Mouse (Mus musculus) granulocyte monocyte progenitor cell, adult 5-6 weeks (primary cell): ENCODE data around the gene Aldh3b2. TPM values are rescaled to one million over a fixed set of nuclear protein-coding genes. Genes with fewer than 3 reads are reported as not detected.
A peak's percentile ranks its signal among the peaks of the same experiment; 100 is the strongest.

Experiments
- ATAC-seq: replicated peaks from 2 replicates; pipeline ENCODE4 v1.8.0; 2016; ENCODE audit warnings: mild to moderate bottlenecking, moderate TSS enrichment, inconsistent platforms; ENCODE audit not compliant: poor library complexity, severe bottlenecking
- total RNA-seq, 2 experiments: library from RNA; stranded (forward) in 1 of 2; stranded (reverse) in 1 of 2; fragments of 200-712, 200-1000 nt in 1 of 2; fragments of >200 nt in 1 of 2; fragmentation: Nextera tagmentation in 1 of 2; gene quantifications; 2 replicates each; pipeline ENCODE4 v1.2.3; 2014 to 2017

Gene Aldh3b2
- not detected in 2 replicates for total RNA-seq (2014; fragmentation: Nextera tagmentation)
- 0.09 TPM in 1 of 2 replicates, not detected in the other for total RNA-seq (2017)

GRCm38 (mm10) chr19:3972229-3972628, at the start of gene Aldh3b2:
Aldh3b2 (plus strand) TSS chr19:3972328.
- ATAC-seq, result no peak

GRCm38 (mm10) chr19:3922661-3923371, 49.3 kb upstream of the Aldh3b2 start:
- ATAC-seq, result peak; percentile 75

- ATAC-seq, result peak; percentile 43
Measured at GRCm38 (mm10) chr19:3923586-3923985, 48.5 kb upstream of the Aldh3b2 start.

GRCm38 (mm10) chr19:3924190-3924589, 47.9 kb upstream of the Aldh3b2 start:
- no peak for ATAC-seq

GRCm38 (mm10) chr19:3924868-3925267, 47.3 kb upstream of the Aldh3b2 start:
- no peak for ATAC-seq

GRCm38 (mm10) chr19:3925859-3926258, 46.3 kb upstream of the Aldh3b2 start:
- no peak for ATAC-seq

- ATAC-seq, result no peak
Measured at GRCm38 (mm10) chr19:3926279-3926678, 45.8 kb upstream of the Aldh3b2 start.

GRCm38 (mm10) chr19:3926685-3927084, 45.4 kb upstream of the Aldh3b2 start:
- no peak for ATAC-seq

- ATAC-seq, result no peak
Measured at GRCm38 (mm10) chr19:3927989-3928388, 44.1 kb upstream of the Aldh3b2 start.

GRCm38 (mm10) chr19:3928779-3929178, 43.3 kb upstream of the Aldh3b2 start:
- no peak for ATAC-seq

- peak; percentile 69 for ATAC-seq
Measured at GRCm38 (mm10) chr19:3929211-3929941, 42.8 kb upstream of the Aldh3b2 start, which contains the start of gene Aldh3b1. Aldh3b1 (minus strand) TSS chr19:3929808.

GRCm38 (mm10) chr19:3930262-3931057, 41.7 kb upstream of the Aldh3b2 start:
- no peak for ATAC-seq

GRCm38 (mm10) chr19:3931716-3932115, 40.4 kb upstream of the Aldh3b2 start:
- peak; percentile 52 for ATAC-seq

GRCm38 (mm10) chr19:3935032-3935895, 36.9 kb upstream of the Aldh3b2 start, which contains the start of gene Unc93b1:
Unc93b1 (plus strand) TSS chr19:3935186.
- ATAC-seq, result peak; percentile 71

GRCm38 (mm10) chr19:3935896-3936850, 36.0 kb upstream of the Aldh3b2 start:
- ATAC-seq, result peak; percentile 57

GRCm38 (mm10) chr19:3942315-3942714, 29.8 kb upstream of the Aldh3b2 start:
- ATAC-seq, result no peak

GRCm38 (mm10) chr19:3942986-3943735, 29.0 kb upstream of the Aldh3b2 start:
- ATAC-seq, result peak; percentile 54
